Mouse (Mus musculus) brain, embryonic 18.5 days (tissue): ENCODE measurements at regions not wholly inside any gene's neighbourhood (a gene's known extent, or its start where the extent isn't known, plus 50 kb on each side); places are given as distances from the start of the nearest gene placed in this dataset.

ENCODE experiments used
- DNase-seq: peaks from one replicate; pipeline ENCODE4 v3.0.0-alpha.2; 2012; ENCODE audit warnings: low read depth, low spot score

- no peak for DNase-seq
These were observed 317.5 kb upstream of the Isx start for GRCm38 (mm10) chr8:74555434-74555833.

DNA sequence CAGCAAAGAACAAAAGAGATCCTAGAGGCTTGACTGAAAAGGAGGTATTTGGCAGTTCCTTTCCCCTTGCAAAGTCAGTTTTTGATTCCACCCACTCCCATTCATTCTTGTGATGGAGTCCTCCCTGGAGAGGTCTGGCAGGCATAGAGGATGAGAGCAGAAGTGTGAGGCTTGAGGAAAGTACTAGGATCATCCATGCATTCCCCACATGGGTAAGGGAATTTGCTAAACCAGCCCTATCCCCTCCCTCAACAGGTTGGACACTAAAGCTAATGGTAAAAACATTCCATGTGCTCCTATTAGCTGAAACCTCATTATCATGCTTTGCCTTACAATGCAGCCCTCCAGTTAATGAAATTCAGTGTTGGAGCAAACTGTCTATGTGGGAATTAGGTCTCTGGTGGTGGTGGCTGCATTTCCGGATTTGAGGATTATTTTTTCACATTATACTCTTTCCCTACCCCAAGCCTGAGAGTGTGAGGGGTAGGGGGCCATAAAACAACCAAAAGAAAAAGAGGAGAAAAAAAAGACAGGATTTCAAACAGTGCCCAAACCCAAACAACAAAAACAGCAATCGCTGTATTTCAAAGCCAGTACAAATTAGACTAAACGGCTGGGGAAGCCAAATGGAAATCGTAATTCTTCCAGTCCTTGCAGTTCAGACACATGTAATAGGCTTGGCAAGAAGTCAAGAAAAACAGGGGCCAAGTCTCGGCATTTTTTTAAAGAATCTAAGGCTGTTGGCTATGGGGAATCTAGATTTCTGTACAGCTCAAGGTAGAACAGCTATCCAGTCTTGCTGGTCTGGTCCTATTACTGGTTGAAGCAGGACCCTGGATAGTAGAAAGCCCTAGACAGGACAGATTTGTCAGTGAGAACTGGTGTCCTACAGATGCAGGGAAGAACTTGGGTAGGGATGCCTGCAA, 315.2 kb upstream of the Isx start:
- peak; percentile 22 for DNase-seq

- no peak for DNase-seq
These were observed 311.9 kb upstream of the Isx start for GRCm38 (mm10) chr8:74561040-74561439.
